Mouse (Mus musculus): ENCODE measurements around the gene Pitpnb. TPM values are rescaled to one million over a fixed set of nuclear protein-coding genes. Genes with fewer than 3 reads are reported as not detected.

Pitpnb gene
- polyA plus RNA-seq, 1 experiment from 2014 or later: 61.2 TPM

DNA sequence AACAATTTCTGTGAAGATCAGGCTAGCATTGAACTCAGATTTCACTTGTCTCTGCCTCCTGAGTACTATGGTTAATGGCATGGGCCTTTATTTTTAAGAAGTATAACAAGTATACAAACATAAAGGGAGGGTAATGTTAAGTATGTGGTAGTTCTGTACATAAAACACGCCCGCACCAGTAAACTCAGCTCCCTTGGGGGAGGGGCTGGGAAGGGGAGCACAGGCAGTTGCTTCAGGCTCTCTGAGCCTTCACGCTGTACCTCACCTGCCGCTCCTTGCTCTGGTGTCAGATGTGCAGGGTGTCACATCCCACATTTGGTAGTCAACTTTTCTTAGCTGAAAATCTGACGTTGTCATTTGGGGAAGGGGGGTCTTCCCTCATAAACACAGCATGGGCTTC is 35.6 kb downstream of the Pitpnb start:
- no peak for ATAC-seq (ENCODE audit: low FRiP score, low TSS enrichment)
- no peak overlapping the region for H3K9ac ChIP-seq (ENCODE audit: low read length)
- H3K4me2 ChIP-seq (replicated peaks; ENCODE audit: low read depth): no peak overlapping the region
- H3K27ac ChIP-seq (replicated peaks): no peak overlapping the region; the same call in 1 of the 2 replicates
- no peak overlapping the region for H3K4me3 ChIP-seq (ENCODE audit: low read depth, low read length)
- peaks cover 9% of the 10 kb centered on the region for H3K36me3 ChIP-seq (ENCODE audit: control insufficient read depth, insufficient read depth, low read length)
- H3K4me1 ChIP-seq (replicated peaks; ENCODE audit: control insufficient read depth, insufficient read depth): no peaks in the 10 kb centered on the region
- TF ChIP-seq EP300 (optimal IDR thresholded peaks at IDR 0.05): no peak
- TF ChIP-seq CTCF (IDR thresholded peaks at IDR 0.05; ENCODE audit: low read depth): no peak
- no peaks in the 10 kb centered on the region for H3K27me3 ChIP-seq (ENCODE audit: control insufficient read depth, insufficient read depth, low read length)
- WGBS: 67% methylated on average over 5 of the region's 5 CpGs
- peak; percentile 35 for DNase-seq (ENCODE audit: low spot score)
- no peaks in the 10 kb centered on the region for H3K9me3 ChIP-seq (ENCODE audit: control insufficient read depth, low read length)

DNA sequence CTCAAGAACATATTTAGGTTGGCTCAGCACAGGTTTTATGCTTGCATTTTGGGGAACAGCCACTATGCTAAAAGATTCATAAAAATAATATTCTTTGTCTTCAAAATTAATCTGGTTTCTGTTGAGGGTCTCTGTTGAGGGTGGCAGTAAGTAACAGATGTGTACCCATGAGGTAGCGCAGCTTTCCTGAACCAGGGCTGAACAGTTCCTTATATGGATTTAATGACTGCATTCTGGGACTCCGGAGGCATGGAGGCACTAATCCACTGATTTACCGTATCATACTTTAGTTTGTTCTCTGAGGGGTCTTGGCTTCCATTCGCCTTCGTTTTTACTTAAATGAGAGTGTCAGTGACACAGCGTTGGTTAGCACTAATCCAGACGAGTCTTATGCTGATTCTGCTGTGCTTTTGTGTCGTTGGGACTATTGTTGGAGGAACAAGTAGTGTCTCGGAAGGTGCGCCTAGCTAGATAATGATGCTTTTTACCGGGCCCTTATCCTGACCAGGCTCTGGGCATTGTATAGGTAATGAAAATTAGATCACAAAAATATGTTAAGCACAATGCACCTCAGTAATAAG is 37.5 kb downstream of the Pitpnb start:
- WGBS: 82% methylated on average over 11 of the region's 11 CpGs
- ATAC-seq (ENCODE audit: low FRiP score, low TSS enrichment) (no peak), DNase-seq (ENCODE audit: low spot score) (no peak)
- H3K27ac ChIP-seq (replicated peaks): peak overlapping the region; percentile 40; the same call in 1 of the 2 replicates
- H3K9me3 ChIP-seq (ENCODE audit: control insufficient read depth, low read length): no peaks in the 10 kb centered on the region
- no peaks in the 10 kb centered on the region for H3K4me1 ChIP-seq (replicated peaks; ENCODE audit: control insufficient read depth, insufficient read depth)
- no peak for TF ChIP-seq CTCF (IDR thresholded peaks at IDR 0.05; ENCODE audit: low read depth)
- TF ChIP-seq EP300 (optimal IDR thresholded peaks at IDR 0.05): no peak
- H3K9ac ChIP-seq (ENCODE audit: low read length): no peak overlapping the region
- H3K4me2 ChIP-seq (replicated peaks; ENCODE audit: low read depth): no peak overlapping the region
- no peaks in the 10 kb centered on the region for H3K27me3 ChIP-seq (ENCODE audit: control insufficient read depth, insufficient read depth, low read length)
- no peak overlapping the region for H3K4me3 ChIP-seq (ENCODE audit: low read depth, low read length)
- peaks cover 16% of the 10 kb centered on the region; the same call in 1 of the 2 replicates for H3K36me3 ChIP-seq (ENCODE audit: control insufficient read depth, insufficient read depth, low read length)

DNA sequence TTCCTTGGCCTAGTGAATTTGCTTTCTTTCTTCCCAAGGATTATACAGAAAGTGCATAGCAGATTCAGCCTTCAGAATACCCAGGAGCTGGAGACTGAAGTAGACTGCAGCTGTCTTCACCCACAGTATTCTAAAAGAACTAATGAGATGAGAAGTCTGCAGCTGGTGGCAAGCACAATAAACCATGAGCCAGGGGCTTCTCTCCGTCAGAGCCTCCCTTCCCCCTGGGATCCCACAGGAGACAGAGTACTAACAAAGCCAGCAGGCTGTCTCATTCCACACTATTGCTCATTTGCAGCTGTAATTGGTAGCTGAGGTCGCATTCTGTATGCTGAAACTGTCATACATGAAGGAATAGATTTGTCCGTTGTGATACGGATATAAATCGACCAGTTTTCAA is 38.0 kb downstream of the Pitpnb start:
- H3K9me3 ChIP-seq (ENCODE audit: control insufficient read depth, low read length): no peaks in the 10 kb centered on the region
- no peaks in the 10 kb centered on the region for H3K4me1 ChIP-seq (replicated peaks; ENCODE audit: control insufficient read depth, insufficient read depth)
- TF ChIP-seq CTCF (IDR thresholded peaks at IDR 0.05; ENCODE audit: low read depth) (no peak), EP300 (optimal IDR thresholded peaks at IDR 0.05) (no peak)
- no peak overlapping the region for H3K27ac ChIP-seq (replicated peaks)
- peaks cover 21% of the 10 kb centered on the region for H3K36me3 ChIP-seq (ENCODE audit: control insufficient read depth, insufficient read depth, low read length)
- H3K4me3 ChIP-seq (ENCODE audit: low read depth, low read length): no peak overlapping the region
- ATAC-seq (ENCODE audit: low FRiP score, low TSS enrichment) (no peak), DNase-seq (ENCODE audit: low spot score) (no peak)
- 84% methylated on average over 5 of the region's 5 CpGs for WGBS
- H3K4me2 ChIP-seq (replicated peaks; ENCODE audit: low read depth): no peak overlapping the region
- no peak overlapping the region for H3K9ac ChIP-seq (ENCODE audit: low read length)
- no peaks in the 10 kb centered on the region for H3K27me3 ChIP-seq (ENCODE audit: control insufficient read depth, insufficient read depth, low read length)

DNA sequence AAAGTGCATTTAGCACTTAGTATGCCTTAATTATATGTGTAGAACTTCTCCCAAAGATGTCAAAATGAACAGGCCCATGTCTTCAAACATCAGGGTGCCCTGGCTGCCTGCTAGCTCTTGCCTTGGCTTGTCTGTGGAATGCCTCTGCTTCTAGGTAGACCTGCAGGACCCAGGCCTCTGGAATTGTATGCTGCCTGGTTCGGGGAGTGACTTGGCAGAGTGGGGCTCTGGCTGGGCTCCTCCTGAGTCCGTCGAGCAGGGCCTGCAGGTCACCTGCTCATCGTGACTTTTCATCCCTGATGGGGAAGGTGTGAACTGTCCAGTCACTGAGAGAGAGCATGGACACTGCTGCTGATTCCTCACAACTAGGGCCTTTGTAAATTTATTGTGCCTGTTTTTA is 45.1 kb downstream of the Pitpnb start:
- no peak for ATAC-seq (ENCODE audit: low FRiP score, low TSS enrichment)
- Histone ChIP-seq H3K4me1 (replicated peaks; ENCODE audit: control insufficient read depth, insufficient read depth) (no peaks in the 10 kb centered on the region), H3K27me3 (ENCODE audit: control insufficient read depth, insufficient read depth, low read length) (no peaks in the 10 kb centered on the region), H3K27ac (replicated peaks) (no peak overlapping the region), H3K9me3 (ENCODE audit: control insufficient read depth, low read length) (no peaks in the 10 kb centered on the region), H3K9ac (ENCODE audit: low read length) (no peak overlapping the region), H3K4me2 (replicated peaks; ENCODE audit: low read depth) (no peak overlapping the region), H3K36me3 (ENCODE audit: control insufficient read depth, insufficient read depth, low read length) (peaks cover 30% of the 10 kb centered on the region), H3K4me3 (ENCODE audit: low read depth, low read length) (no peak overlapping the region)
- TF ChIP-seq EP300 (optimal IDR thresholded peaks at IDR 0.05) (no peak), CTCF (IDR thresholded peaks at IDR 0.05; ENCODE audit: low read depth) (no peak)
- no peak for DNase-seq (ENCODE audit: low spot score)
- WGBS: 53% methylated on average over 4 of the region's 4 CpGs

DNA sequence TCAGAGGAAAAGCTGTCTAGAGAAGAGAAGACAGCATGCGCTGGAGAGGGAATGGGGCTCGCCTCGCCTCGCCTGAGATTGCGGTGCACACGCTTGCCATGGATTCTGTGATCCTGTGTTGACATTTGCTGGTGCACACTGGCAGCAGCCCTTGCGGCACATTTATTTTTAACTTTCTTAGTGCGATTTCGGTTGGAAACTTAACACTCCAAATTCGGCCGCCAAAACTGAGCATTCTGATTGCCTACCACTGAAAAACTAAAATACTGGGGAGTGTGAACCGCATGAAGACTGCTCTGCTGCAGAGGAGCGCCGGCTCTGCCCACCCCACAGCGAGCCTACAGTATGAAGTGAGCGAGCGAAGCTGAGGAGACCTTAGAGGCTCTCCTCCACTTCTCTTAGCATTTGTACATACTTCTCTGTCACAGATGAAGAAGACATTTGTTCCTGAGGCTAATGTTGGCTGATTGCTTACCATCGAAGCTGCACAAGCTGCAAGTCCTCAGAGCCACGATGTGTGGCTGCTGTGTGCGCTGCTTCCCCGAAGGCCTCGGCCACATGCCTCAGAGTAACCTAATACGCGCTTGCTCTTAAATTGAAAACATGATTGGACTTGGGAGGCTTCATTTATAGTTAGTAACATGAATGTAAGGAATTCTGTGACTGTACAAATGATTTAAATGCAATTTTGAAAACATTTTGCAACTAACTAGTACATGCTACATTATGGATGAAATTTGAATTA is 45.9 kb downstream of the Pitpnb start:
- H3K36me3 ChIP-seq (ENCODE audit: control insufficient read depth, insufficient read depth, low read length): peaks cover 33% of the 10 kb centered on the region
- H3K27me3 ChIP-seq (ENCODE audit: control insufficient read depth, insufficient read depth, low read length): no peaks in the 10 kb centered on the region
- TF ChIP-seq CTCF (IDR thresholded peaks at IDR 0.05; ENCODE audit: low read depth) (no peak), EP300 (optimal IDR thresholded peaks at IDR 0.05) (no peak)
- H3K9me3 ChIP-seq (ENCODE audit: control insufficient read depth, low read length): no peaks in the 10 kb centered on the region
- WGBS: 81% methylated on average over 24 of the region's 24 CpGs
- no peak overlapping the region for H3K27ac ChIP-seq (replicated peaks)
- ATAC-seq (ENCODE audit: low FRiP score, low TSS enrichment): no peak
- no peak overlapping the region for H3K4me2 ChIP-seq (replicated peaks; ENCODE audit: low read depth)
- H3K4me1 ChIP-seq (replicated peaks; ENCODE audit: control insufficient read depth, insufficient read depth): no peaks in the 10 kb centered on the region
- no peak overlapping the region for H3K4me3 ChIP-seq (ENCODE audit: low read depth, low read length)
- no peak for DNase-seq (ENCODE audit: low spot score)
- no peak overlapping the region for H3K9ac ChIP-seq (ENCODE audit: low read length)

Measured in stomach, postnatal 0 days (tissue).